Comparison of ENCODE assay signal across 8 mouse cellular contexts in the genomic region with DNA sequence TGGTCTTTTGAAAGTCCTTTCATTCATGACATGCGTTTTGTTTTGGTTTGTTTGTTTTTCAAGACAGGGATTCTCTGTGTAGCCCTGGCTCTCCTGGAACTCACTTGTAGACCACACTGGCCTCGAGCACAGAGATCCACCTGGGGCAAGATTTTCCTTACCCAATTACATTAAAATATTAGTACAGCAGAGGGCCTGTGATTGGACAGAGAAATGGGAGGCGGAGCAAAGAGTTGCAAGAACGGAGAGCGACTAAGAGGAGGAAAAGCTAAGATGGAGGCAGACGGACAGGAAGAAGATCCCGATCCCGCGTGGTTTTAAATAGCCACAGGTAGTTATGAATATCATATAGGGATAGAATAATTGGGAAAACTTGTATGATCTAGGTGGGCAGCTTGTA. TPM values are rescaled to one million over a fixed set of nuclear protein-coding genes. Genes with fewer than 3 reads are reported as not detected.
DNase-seq lines count a peak whose midpoint lies in the region; ATAC-seq lines count a peak whose summit lies in the region.

No protein-coding gene starts in this region.

- DNase-seq in heart, adult 11 months: peak; percentile 92
- DNase-seq in heart, postnatal 25 days (ENCODE audit: low spot score): no peak
- DNase-seq in induced T-regulatory cell, adult 2 months (ENCODE audit: low read depth): peak; percentile 55
- DNase-seq in lung, postnatal 25 days (ENCODE audit: low spot score): peak; percentile 46
- no peak for DNase-seq in left cerebral cortex, adult 11 months (ENCODE audit: low spot score)
- no peak for DNase-seq in left cerebral cortex, postnatal 4 days
- no peak for DNase-seq in cerebellum, postnatal 14 days

- intact Hi-C loops in heart, postnatal 25 days (cut with DNase I): no loop called here
- intact Hi-C loops in left cerebral cortex, postnatal 4 days (cut with DNase I): no loop called here

- peak; percentile 62 for ATAC-seq in common myeloid progenitor, adult 5-6 weeks (replicated peaks; ENCODE audit: low read depth, poor library complexity, severe bottlenecking)

RNA-seq across cellular contexts. Expression of a gene that starts 5.2 kb away (rescaled TPM):
- 10 to 100 TPM; 14.0 to 17.4 TPM for total RNA-seq in heart, postnatal 25 days (2021)
- total RNA-seq in common myeloid progenitor, adult 5-6 weeks (2017): 80.9 and 87.4 TPM in 2 replicates
- 10 to 100 TPM; 51.3 to 55.8 TPM for total RNA-seq in left cerebral cortex, postnatal 4 days (2021)

Comparison
In these comparisons a context has a peak if more than half of its experiments do, and no peak if none do; other contexts are left out.
1. DNase-seq: peak in heart, adult 11 months (single experiment), induced T-regulatory cell, adult 2 months (single experiment) and lung, postnatal 25 days (single experiment); none in heart, postnatal 25 days (single experiment), left cerebral cortex, adult 11 months (single experiment), left cerebral cortex, postnatal 4 days (single experiment) and cerebellum, postnatal 14 days (0 of 2).